Mouse (Mus musculus) liver, adult (tissue): ENCODE results near the gene Il34.

Experiments used
- GATA4 ChIP-seq: IDR thresholded peaks from 2 replicates; pipeline ENCODE4 v1.6.1; 2014; ENCODE audit warnings: mild to moderate bottlenecking, low read length; ENCODE audit not compliant: insufficient replicate concordance

Gene Il34

GRCm38 (mm10) chr8:110713073-110713472, 92.7 kb downstream of the Il34 start:
- TF ChIP-seq GATA4: no peak

DNA sequence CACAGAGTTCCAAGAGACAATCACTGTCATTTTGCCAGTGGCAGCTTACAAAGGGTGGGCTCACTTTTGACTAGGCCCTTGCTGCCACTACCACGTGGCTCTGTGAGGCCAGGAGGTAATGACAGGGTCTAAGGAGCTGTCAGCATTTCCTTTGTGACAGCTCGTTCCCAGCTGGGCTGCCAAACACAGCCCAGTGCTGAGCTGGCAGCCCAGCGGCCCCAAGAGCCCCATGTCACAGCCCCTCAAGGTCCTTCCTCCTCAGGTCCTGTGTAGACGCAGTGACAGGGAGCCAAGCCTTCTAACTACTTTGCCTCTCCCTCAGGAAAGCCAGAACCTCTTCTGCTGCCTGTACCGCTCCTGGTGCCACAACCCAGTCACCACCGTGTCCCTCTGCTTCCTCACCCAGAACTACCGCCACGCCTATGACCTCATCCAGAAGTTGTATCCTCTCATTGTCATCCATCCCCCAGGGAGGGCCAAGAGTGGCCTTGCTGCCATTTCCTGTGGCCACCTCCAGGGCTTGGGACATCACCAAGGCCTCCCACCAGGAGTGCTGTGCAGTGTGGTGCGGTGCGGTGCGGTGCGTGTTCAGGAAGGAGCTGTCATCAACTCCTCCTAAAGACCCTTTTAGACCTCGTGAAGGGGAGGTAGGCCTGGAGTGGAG, 94.3 kb downstream of the Il34 start:
- TF ChIP-seq GATA4: no peak

DNA sequence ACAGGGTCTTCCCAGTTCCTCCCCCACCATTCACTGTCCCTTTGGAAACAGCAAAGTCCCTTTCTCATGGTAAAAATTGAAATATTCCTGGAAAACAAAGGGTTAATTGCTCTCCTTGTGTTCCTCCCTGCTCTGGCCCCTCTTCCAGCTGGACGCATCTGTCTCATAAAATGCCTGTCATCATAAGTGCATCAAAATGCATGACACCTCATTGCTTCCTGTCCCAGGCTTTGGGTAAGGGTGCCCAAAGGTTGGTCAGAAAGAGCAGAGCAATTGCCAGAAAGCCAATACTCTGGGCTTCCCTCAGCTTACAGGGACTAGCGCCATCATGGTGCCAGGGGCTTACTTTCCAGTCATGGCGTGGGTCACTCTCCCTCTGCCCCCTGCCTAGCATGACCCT, 95.1 kb downstream of the Il34 start:
- no peak for TF ChIP-seq GATA4

DNA sequence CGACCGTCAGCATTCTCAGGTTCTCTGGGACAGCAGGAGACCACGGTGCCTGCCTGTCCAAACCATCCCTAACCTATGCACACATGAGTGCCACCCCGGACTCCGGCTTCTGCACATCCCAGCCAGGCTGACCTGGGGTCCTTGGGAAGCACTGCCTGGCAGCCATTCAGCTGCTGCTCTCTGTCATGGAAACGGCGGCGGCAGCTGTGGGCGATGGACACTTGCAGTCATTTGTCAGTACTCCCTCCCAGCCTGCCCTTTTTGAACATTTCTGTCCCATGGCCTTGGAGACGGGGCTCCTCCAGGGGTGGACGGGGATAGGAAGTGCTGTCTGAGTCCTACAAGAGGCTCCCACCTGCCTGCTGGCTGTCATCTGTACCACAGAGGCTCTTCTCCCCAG, 97.3 kb downstream of the Il34 start:
- TF ChIP-seq GATA4: no peak

GRCm38 (mm10) chr8:110706288-110706870, 99.3 kb downstream of the Il34 start:
- TF ChIP-seq GATA4: no peak

DNA sequence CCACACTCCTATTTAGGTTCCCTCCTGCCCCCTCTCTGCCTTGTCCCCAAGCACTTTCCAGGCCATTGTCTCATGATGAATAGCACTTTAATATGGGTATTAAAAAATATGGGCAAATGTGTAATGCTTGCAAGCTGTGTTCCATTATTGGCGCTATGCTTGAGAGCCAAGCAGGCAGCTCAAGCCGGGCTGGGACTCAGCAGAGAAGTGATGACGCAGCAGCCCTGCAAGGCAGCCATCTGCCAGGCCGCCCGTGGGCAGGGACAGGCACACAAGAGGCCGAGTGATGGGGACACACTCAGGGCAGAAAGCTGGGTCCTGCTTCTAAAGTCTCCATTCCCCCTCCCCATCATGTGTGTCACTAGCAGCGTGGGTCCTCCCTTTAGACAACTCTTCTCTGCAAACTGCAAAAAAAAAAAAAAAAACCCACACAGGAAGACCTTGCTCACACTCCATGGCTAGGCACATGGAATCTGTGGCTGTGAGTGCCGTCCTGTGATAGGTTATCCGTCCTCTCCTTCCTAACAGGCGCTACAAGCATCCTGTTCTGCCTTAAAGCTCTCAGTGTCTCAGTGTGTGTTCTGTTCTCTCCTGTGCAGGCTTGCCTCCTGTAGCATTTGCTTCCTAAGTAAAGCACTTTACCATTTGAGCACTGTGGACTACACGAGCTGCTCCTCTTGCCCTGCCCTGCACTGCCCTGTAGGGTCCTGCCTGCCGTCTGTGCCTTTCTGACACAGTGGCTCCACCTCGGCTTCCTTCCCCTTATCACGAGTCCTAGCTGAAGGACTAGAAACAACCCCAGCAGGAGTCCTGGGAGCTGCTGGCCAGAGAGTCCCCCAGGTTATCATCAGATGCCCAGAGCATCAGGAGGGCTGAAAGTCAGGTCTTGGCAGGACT, 100.1 kb downstream of the Il34 start:
- peak; percentile 11; the same call in 1 of the 2 replicates for TF ChIP-seq GATA4

DNA sequence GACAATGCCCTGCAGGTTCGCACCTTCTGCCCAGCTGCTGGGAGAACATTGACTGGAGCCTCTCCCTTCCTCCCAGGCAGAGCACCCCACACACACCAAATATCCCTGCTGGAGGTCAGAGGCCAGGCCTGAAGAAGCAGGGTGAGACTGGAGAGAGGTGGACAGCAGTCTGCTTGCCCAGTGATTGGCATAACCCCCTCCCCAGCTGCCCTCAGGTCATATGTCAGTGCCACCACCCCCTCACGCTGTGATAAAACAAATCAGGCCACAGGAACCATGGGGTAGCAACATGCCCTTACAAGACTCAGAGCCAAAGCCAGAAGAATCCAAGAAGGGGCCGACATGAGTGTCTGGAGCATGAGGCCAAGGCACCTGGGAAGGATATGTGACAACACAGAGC, 101.6 kb downstream of the Il34 start:
- no peak for TF ChIP-seq GATA4

GRCm38 (mm10) chr8:110703460-110704061, 102.2 kb downstream of the Il34 start:
- TF ChIP-seq GATA4: no peak

GRCm38 (mm10) chr8:110702636-110703459, 102.9 kb downstream of the Il34 start:
- TF ChIP-seq GATA4: no peak

DNA sequence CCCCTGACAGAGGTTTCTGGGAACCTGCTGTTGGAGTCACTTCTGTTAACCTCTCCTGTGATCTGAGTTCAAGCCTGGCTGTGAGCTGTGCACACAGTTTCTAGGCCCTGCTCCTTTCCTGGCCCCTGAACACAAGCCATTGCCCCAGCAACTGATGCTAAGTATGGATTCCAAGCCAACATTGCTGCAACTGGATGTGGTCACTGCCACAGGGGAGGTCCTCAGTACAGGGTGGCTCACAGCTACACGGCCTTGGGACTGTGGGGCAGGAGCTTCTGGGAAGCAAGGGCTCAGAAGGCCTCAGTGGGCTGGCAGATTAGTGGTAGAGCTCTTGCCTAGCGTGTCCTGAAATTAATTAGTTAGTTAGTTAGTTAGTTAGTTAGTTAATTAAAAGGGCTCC, 105.2 kb downstream of the Il34 start:
- no peak for TF ChIP-seq GATA4

- TF ChIP-seq GATA4: no peak
Observed at GRCm38 (mm10) chr8:110699501-110699900, 106.2 kb downstream of the Il34 start.

DNA sequence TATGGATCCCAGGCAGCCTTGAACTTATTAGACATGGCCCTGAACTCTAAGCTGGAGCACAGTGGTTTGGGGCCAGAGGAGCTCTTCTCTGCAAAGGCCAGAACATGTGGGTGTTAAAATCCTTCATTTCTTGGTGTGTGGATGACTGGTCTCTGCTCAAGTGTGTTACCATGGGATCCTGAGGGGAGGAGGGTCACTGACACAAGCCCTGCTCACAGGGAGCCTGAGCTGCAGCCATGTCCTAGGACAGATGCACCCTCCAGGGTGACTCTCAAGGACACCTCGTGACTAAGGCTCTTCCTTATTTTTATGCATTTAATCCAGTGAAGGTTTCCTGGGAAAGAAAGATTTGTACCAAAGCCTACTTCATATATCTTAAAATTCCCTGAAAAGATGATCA, 107.6 kb downstream of the Il34 start:
- TF ChIP-seq GATA4: no peak

DNA sequence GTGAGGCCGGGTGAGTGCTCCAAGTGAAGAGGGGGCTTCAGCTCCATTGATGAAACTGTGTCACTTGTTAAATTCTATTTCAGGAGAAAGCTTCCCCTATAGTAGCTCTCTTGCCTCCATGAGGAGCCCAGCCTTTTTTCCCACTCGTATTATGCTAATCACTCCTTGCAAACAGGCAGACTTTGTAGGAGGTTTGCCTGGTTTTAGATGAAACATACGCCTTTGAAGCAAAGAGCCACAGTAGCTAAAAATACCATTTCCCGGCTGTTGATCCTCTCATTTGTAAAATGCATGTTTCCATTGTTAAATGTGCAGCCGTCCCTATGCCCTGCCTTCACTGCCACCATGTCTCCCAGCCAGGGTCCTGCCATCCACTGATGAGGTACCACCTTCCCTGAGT, 108.2 kb downstream of the Il34 start:
- no peak for TF ChIP-seq GATA4

DNA sequence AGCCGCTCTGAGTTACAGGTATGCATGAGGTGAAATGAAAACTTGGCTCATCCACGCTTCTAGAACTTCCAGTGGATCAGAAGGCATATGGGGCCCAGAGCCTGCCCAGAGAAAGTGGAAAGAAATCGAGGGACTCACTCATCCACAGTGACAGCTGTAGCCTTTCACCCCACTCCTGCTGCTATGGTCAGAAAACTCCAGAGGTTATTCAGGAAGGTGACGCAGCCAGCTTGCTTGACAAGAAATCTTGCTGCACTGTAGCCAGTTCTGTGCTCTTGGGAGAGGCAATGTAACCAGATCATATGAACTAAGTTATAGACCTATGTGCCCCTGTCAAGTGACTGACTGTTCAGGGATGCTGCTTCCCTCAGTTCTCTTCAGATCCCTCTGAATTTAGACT, 109.7 kb downstream of the Il34 start:
- no peak for TF ChIP-seq GATA4

DNA sequence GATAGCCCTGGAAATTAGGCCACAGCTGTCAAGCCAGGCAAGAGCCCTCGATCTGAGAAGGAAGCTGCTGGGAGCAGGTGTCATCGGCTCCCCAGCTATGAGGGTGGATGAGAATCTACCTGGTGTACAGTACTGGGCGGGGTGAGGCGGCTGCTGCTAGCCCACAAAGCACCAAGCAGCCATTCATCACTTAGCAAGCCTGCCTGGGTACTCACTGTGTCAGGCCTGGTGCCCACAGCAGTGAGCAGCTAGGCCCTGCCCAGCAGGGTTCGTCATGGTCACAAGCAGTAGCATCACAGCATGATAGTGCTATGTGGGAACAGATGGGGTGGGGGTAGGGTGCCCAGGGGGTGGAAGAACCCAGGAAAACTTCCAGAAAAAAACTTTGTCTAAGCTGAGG, 110.3 kb downstream of the Il34 start:
- TF ChIP-seq GATA4: no peak
